Mouse (Mus musculus): ENCODE measurements around the gene Tcp11.

- no peak for TF ChIP-seq CTCF (IDR thresholded peaks at IDR 0.05 in 2 of 3, conservative IDR thresholded peaks at IDR 0.05 in 1 of 3; ENCODE audit: control insufficient read depth in 1 of 3, insufficient read depth in 1 of 3, low read depth in 2 of 3, low read length in 3 of 3, poor library complexity in 1 of 3, severe bottlenecking in 1 of 3)
- TF ChIP-seq RCOR1 (IDR thresholded peaks at IDR 0.05; ENCODE audit: low read depth, low read length) = no peak
- TF ChIP-seq GATA1 (IDR thresholded peaks at IDR 0.05; ENCODE audit: low read depth, low read length) = no peak
- no peak for TF ChIP-seq MXI1 (IDR thresholded peaks at IDR 0.05; ENCODE audit: low read depth, low read length)
- no peak for TF ChIP-seq EP300 (IDR thresholded peaks at IDR 0.05; ENCODE audit: low read depth in 1 of 2, low read length in 2 of 2)
Observed at GRCm38 (mm10) chr17:28070256-28070655, 10.2 kb downstream of the Tcp11 start.
